Mouse (Mus musculus): ENCODE data around the gene Tshb. TPM values are rescaled to one million over a fixed set of nuclear protein-coding genes. Genes with fewer than 3 reads are reported as not detected.

The Tshb gene
- polyA plus RNA-seq, 1 experiment from 2014 or later: 0.07 TPM

DNA sequence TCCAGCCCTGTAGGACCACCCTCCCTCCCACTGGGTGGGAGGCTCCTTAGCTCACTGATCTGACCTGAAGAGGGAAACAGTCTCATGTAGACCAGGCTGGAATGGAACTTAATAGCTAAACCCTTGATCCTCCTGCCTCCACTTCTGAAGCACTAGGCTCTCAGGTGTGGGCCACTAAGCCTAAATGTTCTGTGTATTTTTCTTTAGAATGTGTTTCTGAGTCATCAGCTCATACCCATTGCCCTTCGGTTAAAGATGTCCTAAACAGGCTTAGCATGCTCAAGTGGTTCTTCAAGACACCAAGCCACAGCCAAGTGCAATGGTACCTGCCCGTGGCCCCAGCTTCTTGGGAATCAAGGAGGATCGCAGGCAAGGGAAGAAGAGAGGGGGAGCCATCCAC lies 31.0 kb downstream of the Tshb start:
- H3K27ac ChIP-seq: no peak overlapping the region
- no peak overlapping the region for H3K4me2 ChIP-seq
- H3K9ac ChIP-seq: no peak overlapping the region
- H3K4me1 ChIP-seq: peaks cover 20% of the 10 kb centered on the region
- 87% methylated on average over 3 of the region's 3 CpGs for WGBS
- H3K27me3 ChIP-seq: no peaks in the 10 kb centered on the region
- no peak overlapping the region for H3K4me3 ChIP-seq
- H3K9me3 ChIP-seq: no peaks in the 10 kb centered on the region
- H3K36me3 ChIP-seq: peaks cover 15% of the 10 kb centered on the region
- ATAC-seq (ENCODE audit: insufficient number of reproducible peaks, insufficient read depth, low FRiP score, low TSS enrichment, low read depth): no peak

DNA sequence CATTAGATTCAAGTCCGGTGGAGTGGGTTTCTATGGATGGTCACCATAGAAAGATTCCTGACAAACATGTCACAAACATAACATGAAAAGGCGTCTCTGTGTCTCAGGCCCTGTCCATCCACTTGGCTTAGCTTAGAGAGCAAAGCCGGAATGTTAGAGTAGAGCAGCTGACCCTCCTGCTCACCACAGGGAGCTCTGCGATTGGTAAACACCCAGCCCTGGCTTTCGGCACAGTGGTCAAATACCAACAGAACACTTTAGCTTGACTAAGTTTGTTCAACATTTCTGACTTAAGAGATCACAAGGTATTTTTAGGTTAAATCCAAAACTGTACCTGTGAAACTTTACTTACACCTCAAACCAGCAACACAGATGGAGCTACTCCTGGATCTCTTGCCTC lies 31.4 kb downstream of the Tshb start:
- 86% methylated on average over 5 of the region's 5 CpGs for WGBS
- Histone ChIP-seq H3K4me1 (peaks cover 24% of the 10 kb centered on the region), H3K9me3 (no peaks in the 10 kb centered on the region), H3K27ac (no peak overlapping the region), H3K4me3 (no peak overlapping the region), H3K9ac (no peak overlapping the region), H3K36me3 (peaks cover 15% of the 10 kb centered on the region), H3K4me2 (no peak overlapping the region), H3K27me3 (no peaks in the 10 kb centered on the region)
- ATAC-seq (ENCODE audit: insufficient number of reproducible peaks, insufficient read depth, low FRiP score, low TSS enrichment, low read depth): no peak

DNA sequence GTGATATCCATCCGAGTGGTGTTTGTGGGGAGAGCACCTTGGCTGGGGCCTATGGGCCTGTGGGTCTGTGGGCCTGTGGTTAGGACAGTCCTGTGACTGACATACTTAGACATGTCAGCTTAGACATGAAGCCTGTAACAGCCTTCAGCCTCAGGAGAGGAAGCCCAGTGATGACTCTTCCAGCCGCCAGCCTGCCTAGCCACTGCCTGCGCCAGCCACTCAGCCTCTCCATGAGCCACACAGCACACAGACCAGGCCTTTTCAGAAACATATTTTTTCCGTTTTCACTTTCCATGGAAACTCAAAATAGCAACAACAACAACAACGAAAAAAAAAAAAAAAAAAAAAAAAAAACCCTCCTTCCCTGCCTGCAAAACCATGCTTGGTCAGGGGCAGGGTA lies 33.8 kb downstream of the Tshb start:
- Histone ChIP-seq H3K27ac (no peak overlapping the region), H3K36me3 (peaks cover 15% of the 10 kb centered on the region), H3K4me1 (peaks cover 36% of the 10 kb centered on the region), H3K9ac (no peak overlapping the region), H3K4me3 (no peak overlapping the region), H3K27me3 (no peaks in the 10 kb centered on the region), H3K4me2 (no peak overlapping the region), H3K9me3 (no peaks in the 10 kb centered on the region)
- 66% methylated on average over 5 of the region's 5 CpGs for WGBS
- ATAC-seq (ENCODE audit: insufficient number of reproducible peaks, insufficient read depth, low FRiP score, low TSS enrichment, low read depth): no peak

DNA sequence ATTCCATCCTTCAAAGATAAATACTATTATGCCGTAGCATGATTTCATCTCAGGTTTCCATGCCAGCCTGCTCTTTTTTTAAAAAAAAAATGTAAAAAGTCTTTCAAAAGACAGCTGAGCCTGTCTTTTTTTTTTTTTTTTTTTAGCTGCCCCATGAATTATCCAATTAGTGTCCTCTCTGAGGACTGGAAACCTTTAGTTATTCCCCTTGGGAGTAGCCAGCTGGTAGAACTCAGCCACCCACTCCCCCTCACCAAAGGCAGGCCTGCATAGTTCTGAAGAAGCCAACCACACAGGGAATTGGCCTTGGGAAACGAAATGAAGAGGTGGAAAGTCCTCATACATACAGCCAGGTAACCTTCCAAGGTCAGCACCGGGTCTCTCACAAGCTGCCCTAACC lies 34.5 kb downstream of the Tshb start:
- Histone ChIP-seq H3K4me1 (peaks cover 42% of the 10 kb centered on the region), H3K4me2 (no peak overlapping the region), H3K27me3 (no peaks in the 10 kb centered on the region), H3K9ac (no peak overlapping the region), H3K27ac (no peak overlapping the region; the same call in 1 of the 2 replicates), H3K36me3 (peaks cover 15% of the 10 kb centered on the region), H3K4me3 (no peak overlapping the region), H3K9me3 (no peaks in the 10 kb centered on the region)
- 59% methylated on average over 3 of the region's 3 CpGs for WGBS
- no peak for ATAC-seq (ENCODE audit: insufficient number of reproducible peaks, insufficient read depth, low FRiP score, low TSS enrichment, low read depth)

DNA sequence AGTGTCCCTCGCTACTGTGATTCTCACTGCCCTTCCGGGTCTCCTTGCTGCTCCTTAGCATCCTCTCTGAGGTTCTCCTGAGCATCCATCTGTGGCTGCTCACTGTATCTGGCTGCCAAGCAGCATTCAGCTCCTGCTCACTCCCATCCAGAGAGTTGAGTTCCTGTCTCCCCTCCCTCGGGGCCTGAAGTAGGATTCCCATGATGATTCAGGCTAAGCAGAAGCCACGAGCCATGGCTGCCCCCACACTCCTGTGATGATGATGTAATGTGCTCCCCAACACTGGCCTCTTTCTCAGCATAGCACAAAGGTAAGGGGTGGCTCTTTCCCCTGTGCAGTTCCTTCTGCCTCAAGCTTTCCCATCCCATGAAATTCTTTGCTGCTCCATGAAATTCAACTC lies 36.3 kb downstream of the Tshb start:
- Histone ChIP-seq H3K9ac (no peak overlapping the region), H3K9me3 (no peaks in the 10 kb centered on the region), H3K27me3 (no peaks in the 10 kb centered on the region), H3K4me1 (peaks cover 42% of the 10 kb centered on the region), H3K4me2 (no peak overlapping the region), H3K36me3 (peaks cover 8% of the 10 kb centered on the region), H3K4me3 (no peak overlapping the region), H3K27ac (no peak overlapping the region)
- 79% methylated on average over 4 of the region's 4 CpGs for WGBS
- ATAC-seq (ENCODE audit: insufficient number of reproducible peaks, insufficient read depth, low FRiP score, low TSS enrichment, low read depth): no peak

DNA sequence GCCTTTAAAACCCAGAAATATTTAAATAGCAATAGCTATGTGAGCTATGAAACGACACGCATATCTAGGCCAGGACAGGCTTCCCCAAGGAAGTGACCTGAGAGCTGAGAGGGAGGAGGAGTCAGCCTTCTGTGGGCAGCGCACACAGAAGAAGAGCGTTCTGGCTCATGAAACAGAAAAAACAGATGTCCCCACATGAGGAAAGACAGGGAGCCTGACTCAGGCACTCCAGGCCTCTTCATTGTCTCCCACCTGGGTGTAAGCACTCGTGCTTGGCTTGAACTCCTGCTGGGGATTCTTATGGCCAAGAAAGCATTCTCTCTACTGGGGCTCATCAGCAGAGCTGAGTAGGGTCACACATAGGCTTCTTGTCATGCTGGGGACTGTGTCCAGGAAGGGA lies 37.9 kb downstream of the Tshb start:
- Histone ChIP-seq H3K4me1 (peaks cover 42% of the 10 kb centered on the region), H3K9me3 (no peaks in the 10 kb centered on the region), H3K4me2 (no peak overlapping the region), H3K9ac (no peak overlapping the region), H3K36me3 (no peaks in the 10 kb centered on the region), H3K27ac (no peak overlapping the region), H3K27me3 (no peaks in the 10 kb centered on the region), H3K4me3 (no peak overlapping the region)
- no peak for ATAC-seq (ENCODE audit: insufficient number of reproducible peaks, insufficient read depth, low FRiP score, low TSS enrichment, low read depth)
- WGBS: 46% methylated on average over 5 of the region's 5 CpGs

DNA sequence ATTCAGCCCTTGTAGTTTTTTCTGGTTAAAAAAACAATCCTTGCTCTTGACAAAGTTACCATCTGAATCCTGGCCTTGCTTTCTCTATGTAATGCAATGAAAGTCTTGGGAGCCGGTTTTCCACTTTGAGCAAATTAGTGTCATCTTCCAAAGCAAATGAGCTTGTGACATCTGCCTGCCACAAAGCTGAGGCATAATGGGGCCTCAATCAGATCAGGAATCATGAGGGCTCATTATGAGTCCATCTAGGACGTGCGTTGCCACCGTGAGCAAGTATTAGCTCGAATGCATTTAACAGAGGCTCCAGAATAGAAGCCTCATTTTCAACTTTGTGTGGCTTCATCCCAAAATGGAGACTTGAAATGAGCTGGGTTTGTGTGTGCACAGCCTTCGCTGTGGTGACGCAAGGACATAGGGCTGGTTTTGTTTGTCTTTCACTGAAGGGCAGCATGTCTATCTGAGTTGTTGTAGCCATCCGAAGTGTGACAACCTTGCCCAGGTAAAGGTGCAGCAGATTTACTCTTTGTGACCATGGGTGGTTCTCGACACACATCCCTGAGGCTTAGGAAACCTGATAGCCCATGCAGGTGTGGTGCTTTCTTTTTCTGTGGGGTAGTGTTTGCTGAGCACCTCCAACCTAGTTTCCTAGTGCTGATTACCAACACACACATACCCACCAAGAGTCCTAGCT lies 38.6 kb downstream of the Tshb start:
- no peaks in the 10 kb centered on the region for H3K36me3 ChIP-seq
- no peaks in the 10 kb centered on the region for H3K27me3 ChIP-seq
- no peak overlapping the region for H3K9ac ChIP-seq
- H3K4me1 ChIP-seq: peaks cover 40% of the 10 kb centered on the region
- H3K9me3 ChIP-seq: no peaks in the 10 kb centered on the region
- WGBS: 65% methylated on average over 9 of the region's 9 CpGs
- H3K4me3 ChIP-seq: no peak overlapping the region
- no peak overlapping the region for H3K27ac ChIP-seq
- H3K4me2 ChIP-seq: no peak overlapping the region
- ATAC-seq (ENCODE audit: insufficient number of reproducible peaks, insufficient read depth, low FRiP score, low TSS enrichment, low read depth): peak; percentile 34; the same call in 1 of the 2 replicates

DNA sequence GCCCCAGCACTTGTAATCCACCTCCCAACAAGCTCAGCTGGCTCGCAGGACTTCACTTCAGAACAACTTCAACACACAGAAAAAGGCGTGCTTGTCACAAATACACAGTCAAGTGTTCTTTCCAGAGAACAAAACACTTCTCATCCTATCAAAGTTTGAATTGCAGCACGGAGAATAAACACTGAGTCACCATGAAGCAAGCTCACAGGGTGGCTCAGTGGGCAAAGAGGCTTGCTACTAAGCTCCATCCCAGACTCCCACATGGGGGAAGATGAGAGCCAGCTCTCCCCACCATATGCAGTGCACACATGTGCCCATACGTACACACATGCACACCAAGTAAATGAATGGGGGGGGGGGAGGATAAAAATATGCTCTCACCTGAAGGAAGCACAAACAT lies 39.3 kb downstream of the Tshb start:
- H3K4me2 ChIP-seq: no peak overlapping the region

DNA sequence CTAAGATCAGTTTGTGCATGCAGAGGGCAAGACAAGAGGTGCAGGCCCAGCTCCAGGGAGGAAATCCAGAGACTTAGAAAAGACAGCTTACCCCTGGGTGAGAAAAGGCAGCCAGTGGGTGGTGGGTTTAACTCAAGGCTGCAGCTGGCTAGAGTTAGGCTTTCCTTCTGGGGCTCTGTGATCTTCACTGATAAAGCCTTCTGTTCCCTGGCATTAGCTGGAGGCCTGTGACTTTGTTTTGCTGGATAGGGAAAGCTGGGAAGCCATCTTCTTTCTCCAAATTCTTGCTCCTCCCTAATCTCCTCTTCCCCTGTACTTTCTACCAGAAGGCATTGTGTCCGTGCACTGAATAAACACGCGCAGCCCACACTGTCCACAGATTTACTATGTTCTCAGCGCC lies 39.8 kb downstream of the Tshb start:
- Histone ChIP-seq H3K4me3 (no peak overlapping the region), H3K9me3 (no peaks in the 10 kb centered on the region), H3K27ac (no peak overlapping the region), H3K9ac (no peak overlapping the region), H3K36me3 (no peaks in the 10 kb centered on the region), H3K27me3 (no peaks in the 10 kb centered on the region), H3K4me2 (no peak overlapping the region), H3K4me1 (peaks cover 38% of the 10 kb centered on the region)
- 59% methylated on average over 4 of the region's 4 CpGs for WGBS
- no peak for ATAC-seq (ENCODE audit: insufficient number of reproducible peaks, insufficient read depth, low FRiP score, low TSS enrichment, low read depth)

More for the DNA sequence above, 39.3 kb downstream of the Tshb start:
- ATAC-seq (ENCODE audit: insufficient number of reproducible peaks, insufficient read depth, low FRiP score, low TSS enrichment, low read depth): no peak
- Histone ChIP-seq H3K9ac (no peak overlapping the region), H3K4me3 (no peak overlapping the region), H3K27me3 (no peaks in the 10 kb centered on the region), H3K9me3 (no peaks in the 10 kb centered on the region), H3K27ac (no peak overlapping the region; the same call in 1 of the 2 replicates), H3K4me1 (peaks cover 36% of the 10 kb centered on the region), H3K36me3 (no peaks in the 10 kb centered on the region)
- WGBS: 55% methylated on average over 4 of the region's 4 CpGs

DNA sequence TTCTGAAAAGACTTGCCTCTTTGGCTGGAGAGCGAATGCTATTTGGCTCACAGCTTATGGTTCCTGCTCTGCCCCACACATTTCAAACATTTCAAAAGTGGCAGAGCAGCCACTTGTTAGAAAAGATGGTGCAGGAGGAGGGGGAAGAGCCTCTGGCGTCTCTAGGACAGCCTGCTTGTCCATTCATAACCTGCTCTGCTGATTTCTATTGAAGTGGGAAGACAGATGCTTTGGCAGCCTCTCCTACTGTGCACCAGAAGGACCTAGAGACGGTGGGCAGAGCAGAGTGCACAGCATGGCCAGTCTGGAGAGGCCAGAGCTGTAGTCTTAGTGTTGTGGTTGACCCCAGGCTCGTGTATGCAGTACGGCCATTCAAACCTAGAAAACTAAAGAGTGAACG lies 43.6 kb downstream of the Tshb start:
- Histone ChIP-seq H3K4me2 (no peak overlapping the region), H3K9ac (no peak overlapping the region), H3K9me3 (no peaks in the 10 kb centered on the region), H3K27me3 (no peaks in the 10 kb centered on the region), H3K4me1 (peaks cover 37% of the 10 kb centered on the region), H3K36me3 (no peaks in the 10 kb centered on the region), H3K27ac (no peak overlapping the region), H3K4me3 (no peak overlapping the region)
- ATAC-seq (ENCODE audit: insufficient number of reproducible peaks, insufficient read depth, low FRiP score, low TSS enrichment, low read depth): no peak
- WGBS: 80% methylated on average over 6 of the region's 6 CpGs

DNA sequence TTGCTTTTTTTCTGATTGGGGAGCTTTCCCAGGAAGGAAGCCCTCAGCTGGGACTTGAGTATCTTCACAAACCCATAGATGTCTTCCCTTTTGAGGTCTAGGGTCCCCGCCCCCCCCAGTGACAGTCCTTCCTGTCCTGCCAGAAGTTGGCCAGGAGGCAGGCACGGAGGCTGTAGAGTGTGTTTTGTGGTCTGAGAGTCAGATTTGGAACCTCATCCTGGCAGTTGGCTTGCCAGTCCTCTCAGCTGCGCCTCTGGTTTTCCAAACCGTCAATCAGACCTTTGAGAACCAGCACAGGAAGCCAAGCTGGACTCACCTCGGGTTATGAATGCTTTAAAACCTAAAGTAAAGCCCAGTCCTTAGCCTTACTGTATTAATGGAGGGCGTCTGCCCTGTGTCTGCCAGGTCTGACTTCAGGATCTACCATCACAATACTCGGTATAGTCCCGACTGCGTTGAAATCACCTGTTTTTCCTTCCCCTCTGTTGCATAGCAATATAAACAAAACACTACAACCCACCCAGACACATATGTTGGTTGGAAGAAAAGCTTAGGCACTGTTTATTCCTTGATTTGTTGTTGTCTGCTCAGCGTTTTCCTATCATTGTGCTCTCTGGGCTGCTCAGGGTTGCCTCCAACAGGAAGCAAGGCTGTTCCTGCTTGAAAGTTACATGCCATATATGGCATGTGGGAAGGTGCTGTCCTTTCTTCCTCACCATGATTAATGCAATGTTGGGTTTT lies 44.2 kb downstream of the Tshb start:
- H3K36me3 ChIP-seq: no peaks in the 10 kb centered on the region
- 73% methylated on average over 10 of the region's 10 CpGs for WGBS
- H3K4me3 ChIP-seq: no peak overlapping the region
- no peak overlapping the region for H3K4me2 ChIP-seq
- peaks cover 31% of the 10 kb centered on the region for H3K4me1 ChIP-seq
- H3K9ac ChIP-seq: no peak overlapping the region
- H3K27me3 ChIP-seq: no peaks in the 10 kb centered on the region
- no peak overlapping the region for H3K27ac ChIP-seq
- H3K9me3 ChIP-seq: no peaks in the 10 kb centered on the region
- ATAC-seq (ENCODE audit: insufficient number of reproducible peaks, insufficient read depth, low FRiP score, low TSS enrichment, low read depth): no peak

DNA sequence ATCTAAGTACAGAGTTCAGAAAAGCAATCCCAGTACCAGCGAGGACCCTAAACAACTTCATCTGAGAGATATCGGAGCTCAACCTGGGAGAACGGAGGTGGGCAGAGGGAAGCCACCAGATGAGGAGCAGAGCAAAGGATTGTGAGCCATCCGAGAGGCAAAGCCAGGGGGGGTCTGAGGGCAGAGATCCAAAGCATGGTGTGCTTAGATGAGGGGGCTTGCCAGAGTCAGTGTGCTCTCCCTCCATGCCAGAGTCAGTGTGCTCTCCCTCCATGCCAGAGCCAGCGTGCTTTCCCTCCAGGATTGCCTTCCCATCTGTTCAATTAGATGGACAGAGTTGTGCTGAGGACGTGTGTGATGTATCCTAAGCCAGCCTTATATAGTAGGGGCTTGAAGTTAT lies 45.4 kb downstream of the Tshb start:
- Histone ChIP-seq H3K9ac (no peak overlapping the region), H3K27ac (no peak overlapping the region), H3K4me1 (peaks cover 29% of the 10 kb centered on the region), H3K9me3 (no peaks in the 10 kb centered on the region), H3K27me3 (no peaks in the 10 kb centered on the region), H3K4me2 (no peak overlapping the region), H3K4me3 (no peak overlapping the region), H3K36me3 (no peaks in the 10 kb centered on the region)
- ATAC-seq (ENCODE audit: insufficient number of reproducible peaks, insufficient read depth, low FRiP score, low TSS enrichment, low read depth): no peak
- WGBS: 81% methylated on average over 6 of the region's 6 CpGs
